19 mouse cellular contexts compared by ENCODE assay signal in the genomic region with DNA sequence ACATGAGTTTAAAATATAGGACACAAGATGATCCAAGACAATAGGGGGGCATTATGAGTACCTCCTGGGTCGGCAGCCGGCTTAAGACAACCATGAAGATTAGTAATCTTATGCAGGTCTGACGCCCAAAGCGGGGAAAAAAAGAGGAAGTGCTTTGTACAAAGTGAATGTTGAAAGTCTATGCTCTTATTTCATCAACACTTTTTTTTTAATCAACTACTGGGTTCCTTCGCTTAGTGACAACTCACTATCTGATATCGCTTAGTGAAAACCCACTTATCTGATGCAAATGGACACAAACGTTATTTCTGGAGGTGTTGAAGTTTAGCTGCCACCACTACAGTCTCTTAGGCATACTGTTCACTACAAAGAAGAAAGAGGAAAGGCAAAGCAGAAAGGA.
"Had no signal": no experiment of that assay in that cellular context is flagged by ENCODE, and none has a peak within 500 bp of the region (broad histone marks: within the 10 kb centered on the region; RNA-seq: fewer than 3 reads in every experiment).

No protein-coding gene starts in this region.

- H3K4me3 ChIP-seq: left cerebral cortex, adult 2 months; limb, embryonic 12.5 days; limb, embryonic 15.5 days; midbrain, embryonic 12.5 days; myocyte; neural tube, embryonic 13.5 days had no signal

- DNase-seq: kidney, adult 18-20 months; kidney, postnatal 10 days; kidney, postnatal 36 days; layer of hippocampus, postnatal 36 days; left cerebral cortex, postnatal 4 days; liver, postnatal 0 days; lung, embryonic 14.5 days; thymus, adult 18-20 months; thymus, postnatal 36 days had no signal

- H3K9me3 ChIP-seq: limb, embryonic 12.5 days; limb, embryonic 15.5 days; midbrain, embryonic 12.5 days; neural tube, embryonic 13.5 days had no signal

- H3K4me2 ChIP-seq: limb, embryonic 12.5 days; limb, embryonic 15.5 days; liver, embryonic 11.5 days; lung, embryonic 14.5 days; midbrain, embryonic 12.5 days; neural tube, embryonic 13.5 days had no signal

- H3K9ac ChIP-seq: limb, embryonic 12.5 days; limb, embryonic 15.5 days; liver, embryonic 14.5 days; liver, postnatal 0 days; lung, embryonic 14.5 days; midbrain, embryonic 12.5 days; neural tube, embryonic 13.5 days had no signal

- H3K4me1 ChIP-seq: limb, embryonic 12.5 days; limb, embryonic 15.5 days; midbrain, embryonic 12.5 days; neural tube, embryonic 13.5 days had no signal

- H3K27me3 ChIP-seq: limb, embryonic 12.5 days; limb, embryonic 15.5 days; midbrain, embryonic 12.5 days; neural tube, embryonic 13.5 days had no signal

- ATAC-seq: liver, postnatal 0 days; lung, postnatal 0 days; midbrain, embryonic 16.5 days had no signal

- H3K27ac ChIP-seq: left cerebral cortex, adult 2 months; limb, embryonic 12.5 days; limb, embryonic 15.5 days; liver, embryonic 14.5 days; midbrain, embryonic 12.5 days; neural tube, embryonic 13.5 days had no signal

- H3K36me3 ChIP-seq: limb, embryonic 12.5 days; limb, embryonic 15.5 days; midbrain, embryonic 12.5 days; neural tube, embryonic 13.5 days had no signal
